Mouse (Mus musculus): ENCODE results near the gene Ccl1.

The Ccl1 gene

DNA sequence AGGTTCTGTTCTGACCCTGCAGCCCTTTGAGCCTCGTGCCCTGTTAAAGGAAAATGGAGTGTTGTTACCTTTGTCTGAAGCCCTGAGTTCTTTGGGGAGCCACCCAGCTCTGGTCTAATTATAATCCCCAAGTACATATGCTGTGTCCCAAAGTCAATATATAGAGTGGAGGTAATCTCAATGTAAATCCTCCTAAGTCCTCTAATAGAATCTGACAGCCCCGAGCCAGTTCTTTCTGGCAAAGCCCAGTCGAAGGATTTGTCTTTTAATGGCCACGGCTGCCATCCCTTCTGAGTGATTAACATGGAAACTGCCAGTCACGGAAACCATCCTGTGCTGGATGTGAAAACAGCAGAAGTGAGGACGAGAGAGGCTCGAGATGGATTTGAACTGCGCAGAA is 79.6 kb downstream of the Ccl1 start:
- ChIA-PET POLR2A (no interaction called here), CTCF (interaction anchor here in 1 of 4 experiments (0.5 kb wide), 1 partner anchor 49 kb away, joined by 3 read pairs; no protein-coding TSS in a partner anchor)

DNA sequence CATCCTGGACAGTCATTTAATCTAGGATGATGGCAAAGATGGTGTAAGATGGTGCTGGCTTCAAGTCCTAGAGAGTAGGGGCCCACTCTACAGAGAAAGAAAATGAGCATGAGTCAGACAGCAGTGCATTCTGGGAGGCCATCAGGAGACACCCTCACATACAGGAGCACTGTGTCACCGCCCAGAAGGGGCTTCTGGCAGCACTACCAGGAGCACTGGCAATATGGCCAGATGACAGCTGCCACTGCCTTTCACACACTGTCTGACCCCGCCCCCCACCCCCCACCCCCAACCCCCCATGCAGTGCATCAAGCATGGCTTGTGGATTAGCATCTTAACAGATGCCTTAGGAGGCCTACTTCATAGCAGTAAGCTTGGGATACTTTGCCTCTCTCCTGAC is 89.0 kb downstream of the Ccl1 start:
- POLR2A ChIA-PET = no interaction called here
- CTCF ChIA-PET = interaction anchor here in 1 of 4 experiments (0.6 kb wide), 1 partner anchor 651 kb away, joined by 4 read pairs; no protein-coding TSS in a partner anchor

DNA sequence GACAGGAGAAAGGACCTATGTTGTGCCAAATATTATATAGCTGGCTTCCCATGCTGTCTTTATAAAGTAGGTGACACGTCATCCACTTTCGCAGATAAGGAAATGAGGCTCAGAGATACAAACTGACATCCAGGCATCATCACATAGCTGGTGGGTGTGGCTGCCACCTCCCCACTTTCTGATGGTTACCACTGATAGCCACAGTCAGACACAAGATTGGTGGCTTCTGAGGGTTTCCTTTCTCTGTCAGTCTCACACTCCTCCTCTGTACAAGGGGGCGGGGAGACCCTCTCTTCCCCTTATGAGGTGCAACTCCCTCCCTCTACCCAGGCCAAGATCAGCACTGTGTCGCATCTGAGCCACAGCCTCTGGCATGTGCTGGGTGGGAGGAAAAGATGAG is 91.1 kb downstream of the Ccl1 start:
- POLR2A ChIA-PET = no interaction called here
- CTCF ChIA-PET = no interaction called here

DNA sequence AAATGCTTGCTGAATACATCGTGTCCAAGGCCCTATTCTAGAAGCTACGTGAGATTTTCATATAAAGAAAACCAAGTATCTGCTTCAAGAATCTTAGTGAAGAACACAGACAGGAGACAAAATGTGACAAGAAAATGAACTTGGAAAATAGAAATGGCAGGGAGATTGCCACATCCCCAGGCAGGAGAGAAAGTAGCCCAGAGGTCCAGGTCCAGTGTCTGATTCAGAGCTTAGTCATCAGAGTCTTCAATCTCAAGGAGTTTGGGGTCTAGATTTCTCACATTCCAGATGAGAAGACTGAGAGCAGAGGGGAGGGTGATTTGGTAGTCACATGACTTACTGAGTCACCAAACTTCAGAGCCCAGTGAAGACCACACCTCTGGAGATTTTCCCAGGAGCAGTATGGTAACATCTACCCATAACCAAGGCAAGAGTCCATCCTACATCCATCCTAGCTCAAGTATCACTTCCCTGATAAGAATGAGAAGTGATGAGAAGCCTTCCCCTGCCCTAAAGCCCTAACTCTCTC is 98.5 kb downstream of the Ccl1 start:
- POLR2A ChIA-PET = no interaction called here

DNA sequence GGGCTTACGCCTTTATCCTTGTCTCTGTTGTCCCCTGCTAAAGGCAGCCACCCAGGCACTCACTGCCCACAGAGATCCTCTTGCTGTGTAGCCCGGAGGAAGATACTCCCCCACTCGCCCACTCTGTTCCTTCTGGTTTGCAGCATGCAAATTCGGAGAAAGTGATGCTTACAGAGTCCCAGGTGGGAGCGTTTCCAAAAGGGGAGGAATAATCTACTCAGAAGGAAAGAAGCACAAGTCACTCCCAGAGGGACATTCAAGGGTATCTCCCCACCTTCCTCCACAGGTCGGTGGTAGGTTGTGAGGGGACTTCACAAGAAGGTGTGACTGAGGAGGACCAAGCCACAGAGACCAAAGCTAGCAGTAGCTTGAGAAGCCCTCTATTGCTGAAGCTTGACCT is 100.3 kb downstream of the Ccl1 start:
- POLR2A ChIA-PET = no interaction called here
- CTCF ChIA-PET = interaction anchor here in 1 of 4 experiments (0.6 to 1.0 kb wide), 2 partner anchors 30 to 519 kb away, joined by 3 read pairs; no protein-coding TSS in a partner anchor

More for the DNA sequence above, 98.5 kb downstream of the Ccl1 start:
- CTCF ChIA-PET = interaction anchor here in 1 of 4 experiments (0.6 kb wide), 1 partner anchor 295 kb away, joined by 4 read pairs; no protein-coding TSS in a partner anchor

DNA sequence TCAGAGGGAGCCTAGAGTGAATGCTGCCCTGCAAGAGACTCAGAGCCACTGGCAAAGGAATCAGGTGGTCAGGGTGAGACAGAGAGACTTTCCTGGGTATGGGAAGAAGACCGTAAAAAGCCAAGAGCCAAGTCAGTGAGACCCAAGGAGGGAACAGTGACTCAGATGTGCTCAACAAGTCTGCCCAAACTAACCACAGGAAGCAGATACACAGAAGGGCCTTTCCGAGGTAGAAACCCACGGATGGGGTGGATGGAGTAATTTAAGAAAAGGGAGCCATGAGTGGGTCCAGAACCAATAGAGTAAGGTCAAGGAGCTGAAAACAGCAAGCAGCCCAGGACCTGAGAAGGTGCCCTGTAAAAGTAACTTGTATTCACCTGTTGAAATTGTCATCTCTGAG is 101.8 kb downstream of the Ccl1 start:
- CTCF ChIA-PET = interaction anchor here in 1 of 4 experiments (0.6 kb wide), 1 partner anchor 26 kb away, joined by 12 read pairs; no protein-coding TSS in a partner anchor
- POLR2A ChIA-PET = no interaction called here

DNA sequence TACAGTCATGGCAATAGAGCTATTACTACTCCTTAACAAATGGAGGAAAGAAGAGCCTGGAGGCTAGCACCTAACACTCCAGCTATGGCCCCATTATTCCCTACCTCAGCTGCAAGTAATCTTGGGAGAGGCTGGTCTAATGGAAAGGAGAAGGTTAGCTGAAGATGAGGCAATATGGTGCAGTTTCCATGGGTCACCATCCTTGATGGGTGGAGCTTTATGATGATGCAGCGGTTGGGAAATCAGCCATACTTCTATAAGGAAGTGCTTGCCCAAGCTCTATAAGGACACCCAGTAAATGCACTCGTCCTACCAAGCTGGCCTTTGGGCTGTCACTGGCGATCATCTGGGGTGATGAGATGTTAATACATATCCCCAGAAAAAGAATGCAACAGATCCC is 107.7 kb downstream of the Ccl1 start:
- ChIA-PET POLR2A (no interaction called here), CTCF (interaction anchor here in 1 of 4 experiments (1.3 kb wide), 1 partner anchor 23 kb away, joined by 3 read pairs; no protein-coding TSS in a partner anchor)

DNA sequence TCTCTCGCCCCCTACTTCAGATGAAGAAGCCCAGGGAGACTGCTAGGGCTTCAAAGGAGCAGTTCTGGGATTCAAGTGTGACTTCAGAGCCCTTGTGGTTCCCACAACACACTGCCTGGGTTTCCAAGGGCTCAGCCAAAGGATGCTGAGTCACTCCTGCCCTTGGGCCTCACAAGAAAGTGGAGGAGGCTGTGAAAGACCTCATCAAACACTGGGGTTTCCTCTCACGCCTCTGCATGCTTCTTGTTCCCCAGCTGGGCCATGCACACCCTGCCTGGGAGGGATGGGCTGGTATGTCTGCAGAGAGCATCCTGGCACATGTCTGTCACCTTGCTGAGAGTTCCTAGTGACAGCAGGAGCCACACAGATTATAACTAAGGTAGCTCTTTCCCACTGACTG is 110.5 kb downstream of the Ccl1 start:
- POLR2A ChIA-PET = no interaction called here

DNA sequence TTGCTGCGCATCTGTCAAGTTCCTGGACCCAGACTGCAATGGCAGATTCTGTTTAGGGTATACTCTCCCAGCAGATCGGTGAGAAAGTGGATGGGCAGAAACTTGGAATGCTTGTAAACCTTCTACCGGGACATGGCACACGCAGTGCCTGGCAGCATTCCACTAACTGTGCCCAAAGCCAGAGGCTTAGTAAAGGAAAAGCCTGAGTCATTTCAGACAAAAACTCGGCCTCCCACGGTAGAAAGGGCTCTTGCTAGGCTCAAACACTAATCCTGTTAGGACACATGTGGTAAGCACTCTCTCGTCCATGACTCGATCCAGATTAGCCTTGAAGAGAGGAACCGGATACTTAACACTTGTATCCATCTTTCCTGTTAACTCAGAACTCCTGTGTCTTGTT is 111.7 kb downstream of the Ccl1 start:
- ChIA-PET POLR2A (no interaction called here), CTCF (no interaction called here)

More for the DNA sequence above, 110.5 kb downstream of the Ccl1 start:
- CTCF ChIA-PET = no interaction called here

DNA sequence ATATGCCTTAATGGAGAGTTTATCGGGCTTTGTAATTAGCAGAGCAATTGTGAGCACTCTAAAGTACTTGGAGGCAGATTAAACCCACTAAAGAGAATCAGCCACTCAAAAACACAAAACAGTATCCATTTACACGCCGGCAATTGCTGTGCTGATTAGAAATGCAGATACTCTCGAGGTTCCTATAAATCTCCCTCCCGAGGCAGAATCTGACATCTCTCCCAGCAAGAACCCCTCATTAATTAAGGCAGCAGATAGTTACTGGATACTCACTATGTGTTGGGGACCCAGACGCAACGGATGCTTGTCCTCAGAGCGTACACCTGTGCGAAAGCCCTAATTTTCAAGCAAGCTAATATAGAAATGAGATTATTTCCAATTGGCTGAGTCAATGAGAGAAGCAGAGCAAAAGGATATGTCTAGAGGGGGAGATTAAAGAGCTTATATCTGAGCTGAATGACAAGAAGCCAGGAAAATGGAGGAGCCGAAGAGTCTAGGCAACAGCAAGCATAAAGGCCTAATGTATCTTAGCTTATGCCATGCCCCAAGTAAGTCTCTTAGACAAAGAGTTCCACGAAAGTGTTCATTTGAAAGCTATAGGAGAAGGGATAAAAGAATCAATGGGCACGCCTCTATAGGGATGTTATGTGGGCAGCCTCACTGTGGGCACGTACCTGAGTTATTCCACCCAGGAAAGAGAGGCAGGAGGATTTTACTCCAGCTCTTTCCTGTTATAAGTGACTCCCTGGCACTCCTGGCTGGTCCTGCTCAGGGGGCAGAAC is 115.5 kb downstream of the Ccl1 start:
- CTCF ChIA-PET = no interaction called here
- POLR2A ChIA-PET = interaction anchor here in 1 of 4 experiments (0.6 kb wide), 1 partner anchor 278 kb away, joined by 5 read pairs; no protein-coding TSS in a partner anchor

DNA sequence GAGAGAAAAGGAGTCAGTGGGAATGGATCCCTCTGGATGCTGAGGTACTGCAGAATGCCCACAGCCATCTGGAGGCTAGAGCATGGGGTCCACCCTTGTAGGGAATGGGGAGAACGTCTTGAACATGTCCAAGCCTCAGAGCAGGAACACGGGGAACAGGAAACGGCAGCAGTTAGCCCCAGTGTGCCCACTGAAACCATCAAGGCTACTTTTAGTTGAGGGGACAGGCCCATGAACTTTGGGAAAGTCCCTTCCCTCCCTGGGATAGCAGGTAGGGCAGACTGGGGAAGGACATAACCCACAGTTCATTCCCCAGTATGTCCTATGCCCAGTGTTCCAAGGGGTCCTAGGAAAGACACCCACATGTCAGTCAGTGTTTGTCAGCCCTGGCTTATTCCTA is 119.8 kb downstream of the Ccl1 start:
- ChIA-PET POLR2A (interaction anchor here in 1 of 4 experiments (0.5 kb wide), 1 partner anchor 548 kb away, joined by 3 read pairs; no protein-coding TSS in a partner anchor), CTCF (no interaction called here)

DNA sequence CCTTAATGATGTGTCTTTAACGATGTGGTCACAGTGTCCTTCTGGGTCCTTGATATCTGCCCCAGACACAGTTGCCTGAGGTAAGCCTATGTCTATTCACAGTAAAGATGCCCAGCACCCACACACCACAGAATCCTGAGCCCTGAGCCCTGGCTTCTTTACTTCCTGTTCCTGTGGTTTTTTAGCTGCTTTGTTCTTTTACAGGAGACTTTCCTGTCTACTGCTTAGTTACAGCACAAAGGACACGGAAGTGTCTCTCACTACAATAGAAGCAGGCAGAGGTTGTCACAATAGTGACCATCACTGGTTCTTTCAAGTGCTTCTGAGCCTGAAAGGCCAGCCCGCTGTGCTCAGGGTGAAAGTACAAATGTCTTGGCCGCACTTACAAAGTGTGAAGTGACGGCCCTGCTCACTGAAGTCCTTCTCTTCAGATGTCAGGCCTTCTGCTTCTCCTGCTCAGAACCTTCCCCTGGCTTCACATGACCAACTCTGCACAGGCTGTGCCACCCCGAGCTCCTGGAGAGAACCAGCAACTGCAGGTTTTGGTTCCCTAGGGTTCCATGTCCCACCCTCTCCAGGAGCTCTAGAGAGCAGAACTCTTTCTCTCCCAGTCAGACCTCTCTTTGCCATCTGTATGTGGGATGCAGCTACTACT is 122.1 kb downstream of the Ccl1 start:
- ChIA-PET CTCF (interaction anchor here in 3 of 4 experiments (0.5 to 1.8 kb wide), 4 partner anchors 8 to 698 kb away, joined by 3 to 5 read pairs (median 5); no protein-coding TSS in a partner anchor), POLR2A (no interaction called here)

DNA sequence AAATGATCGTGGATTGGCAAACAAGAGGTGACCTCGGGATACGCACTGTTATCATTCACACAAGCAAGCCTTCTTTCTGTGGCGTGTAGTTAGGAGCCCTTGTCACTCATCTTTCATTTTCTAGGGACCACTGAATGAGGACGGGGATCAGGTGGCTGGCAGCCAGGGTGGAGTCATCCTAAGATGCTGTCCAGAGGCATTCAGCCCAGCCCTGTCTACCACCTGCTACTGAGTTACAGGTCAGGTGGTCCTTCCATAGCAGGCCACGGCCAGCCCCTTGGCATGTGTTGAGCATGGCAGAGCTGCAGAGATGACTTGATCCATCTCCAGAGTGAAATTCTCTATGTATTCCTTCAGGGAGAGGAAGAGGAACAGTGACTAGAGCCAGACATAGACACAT is 123.1 kb downstream of the Ccl1 start:
- ChIA-PET CTCF (interaction anchor here in 1 of 4 experiments (0.6 kb wide), 1 partner anchor 1219 kb away, joined by 3 read pairs; no protein-coding TSS in a partner anchor), POLR2A (no interaction called here)

DNA sequence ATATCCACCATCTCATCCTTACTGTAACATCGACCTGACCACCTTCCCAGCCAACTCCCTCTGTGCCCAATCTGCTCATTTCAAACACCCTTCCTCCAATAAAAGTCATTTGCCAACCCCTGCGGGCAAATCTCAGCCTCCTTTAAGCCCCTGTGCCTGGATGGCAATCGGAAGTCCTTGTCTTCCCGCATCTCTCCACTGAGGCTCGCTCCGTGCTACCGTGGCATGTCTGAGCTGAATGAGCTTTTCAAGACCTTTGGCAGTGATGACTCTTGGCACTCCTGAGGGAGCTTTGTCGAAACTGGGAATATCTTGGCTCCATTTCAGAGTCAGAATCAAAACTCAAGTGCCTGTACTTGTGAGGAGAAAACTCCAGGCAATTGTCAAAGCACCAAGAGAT is 124.2 kb downstream of the Ccl1 start:
- ChIA-PET POLR2A (no interaction called here), CTCF (interaction anchor here in 3 of 4 experiments (0.5 to 2.9 kb wide), 3 partner anchors 185 to 432 kb away, joined by 3 to 12 read pairs (median 4); no protein-coding TSS in a partner anchor)

DNA sequence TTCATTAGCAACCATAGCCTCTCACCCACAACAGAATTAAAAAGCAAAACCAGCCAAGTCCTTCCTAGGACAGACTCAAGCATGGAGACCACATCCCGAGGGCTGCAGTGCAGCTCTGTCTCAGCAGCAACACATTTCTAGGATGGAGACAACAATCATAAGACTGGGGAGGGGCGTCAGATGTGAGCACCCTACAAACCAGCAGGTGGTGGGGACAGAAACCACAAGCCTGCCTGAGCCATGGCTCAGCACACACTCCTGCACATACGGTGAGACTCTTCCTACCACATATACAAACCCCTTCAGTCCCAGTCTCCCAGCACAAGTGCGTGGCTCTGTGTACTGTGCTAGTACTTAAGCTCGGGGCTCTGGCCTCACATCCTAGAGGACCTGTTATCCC is 127.3 kb downstream of the Ccl1 start:
- POLR2A ChIA-PET = interaction anchor here in 1 of 4 experiments (0.6 to 0.7 kb wide), 2 partner anchors 178 to 888 kb away, joined by 3 read pairs; no protein-coding TSS in a partner anchor
- CTCF ChIA-PET = interaction anchor here (0.6 to 1.6 kb wide), 19 partner anchors 8 to 412 kb away, joined by 3 to 19 read pairs (median 4); no protein-coding TSS in a partner anchor

DNA sequence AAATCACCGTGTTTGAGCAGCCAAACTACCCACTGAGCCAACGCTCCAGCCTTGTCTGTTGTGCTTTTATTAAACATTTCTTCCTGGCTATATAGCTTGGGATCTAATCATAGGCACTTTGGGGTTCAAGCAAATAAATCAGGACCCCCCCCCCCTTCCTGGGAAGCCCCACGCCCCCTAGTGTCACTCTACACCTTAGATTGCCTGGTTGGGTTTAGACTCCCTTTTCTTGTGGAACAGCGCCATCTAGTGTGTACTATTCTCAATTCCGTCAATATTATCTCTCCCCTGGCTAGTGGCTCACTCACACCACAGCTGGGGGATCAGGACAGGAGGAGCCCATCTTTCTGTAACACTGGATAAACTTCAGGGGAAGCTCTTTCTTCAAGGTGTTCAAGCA is 127.8 kb downstream of the Ccl1 start:
- CTCF ChIA-PET = interaction anchor here (0.6 to 1.5 kb wide), 20 partner anchors 9 to 1419 kb away, joined by 3 to 19 read pairs (median 4); no protein-coding TSS in a partner anchor

DNA sequence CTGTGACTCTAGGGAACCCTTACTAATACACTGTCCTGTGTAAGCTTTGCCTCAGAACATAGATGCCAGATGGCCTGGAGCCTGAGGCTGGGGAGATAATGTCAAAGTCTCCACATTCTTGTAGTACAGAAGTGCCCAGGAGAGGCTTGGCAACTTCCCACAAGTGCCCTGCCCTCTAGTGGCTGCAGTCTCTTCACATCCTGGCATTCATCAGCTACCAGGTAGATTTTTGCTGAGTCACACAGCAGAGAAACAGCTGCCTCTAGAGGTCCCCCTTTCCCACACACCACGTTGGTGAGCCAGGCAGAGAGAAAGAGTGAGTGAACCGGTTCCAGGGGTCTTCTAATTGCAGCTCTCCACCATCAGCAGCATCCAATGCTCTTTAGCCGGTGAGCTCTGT is 130.7 kb downstream of the Ccl1 start:
- CTCF ChIA-PET = interaction anchor here (0.5 to 3.8 kb wide), 42 partner anchors 8 to 827 kb away, joined by 3 to 45 read pairs (median 4); partner anchors contain the start of genes Ccl11 (in 1 of the 4), Cct6b (in 1 of the 4), Gm17268 (in 1 of the 4) and Zfp830 (in 1 of the 4)
- POLR2A ChIA-PET = interaction anchor here in 1 of 4 experiments (1.1 kb wide), 1 partner anchor 675 kb away, joined by 4 read pairs; no protein-coding TSS in a partner anchor

More for the DNA sequence above, 127.8 kb downstream of the Ccl1 start:
- POLR2A ChIA-PET = interaction anchor here in 1 of 4 experiments (0.6 to 0.7 kb wide), 3 partner anchors 177 to 888 kb away, joined by 3 read pairs; no protein-coding TSS in a partner anchor

DNA sequence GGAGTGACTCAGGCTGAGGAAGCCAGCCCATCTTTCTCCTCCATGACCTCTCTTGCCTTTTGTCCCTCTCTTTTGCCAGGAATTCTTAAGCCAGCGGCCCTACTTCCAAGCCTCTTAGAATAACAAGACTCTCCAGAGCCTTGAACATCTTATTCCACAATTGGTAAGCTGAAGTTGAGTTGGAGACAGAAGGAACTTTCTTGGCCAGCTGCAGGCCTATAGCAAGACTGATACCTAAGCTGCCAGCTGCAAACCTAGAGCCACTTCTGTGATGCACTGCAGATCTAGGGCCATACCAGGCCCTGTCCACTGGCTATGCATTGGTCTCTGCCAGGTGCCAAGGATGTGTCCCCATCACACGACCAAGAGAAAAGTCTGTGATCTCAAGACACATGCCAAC is 132.0 kb downstream of the Ccl1 start:
- ChIA-PET CTCF (interaction anchor here in 3 of 4 experiments (1.9 to 3.8 kb wide), 5 partner anchors 125 to 190 kb away, joined by 9 to 45 read pairs (median 13); no protein-coding TSS in a partner anchor), POLR2A (interaction anchor here in 2 of 4 experiments (0.6 to 1.1 kb wide), 2 partner anchors 641 to 676 kb away, joined by 4 read pairs; no protein-coding TSS in a partner anchor)
